Mouse (Mus musculus): ENCODE results near the gene Dgkd.
"Not testable (repeated sequence)": the region's sequence is repeated elsewhere in the genome, so short reads cannot be mapped to it uniquely, and the experiment has no call there.

Gene Dgkd

GRCm38 (mm10) chr1:87852892-87853600 is at the start of gene Dgkd:
TSS of gene Dgkd (plus strand) at chr1:87853287.
- DNase-seq: peak; percentile 83 to 87

- DNase-seq: no peak
Observed at GRCm38 (mm10) chr1:87803576-87803975, 49.5 kb upstream of the Dgkd start, which contains the start of gene Sag. TSS of gene Sag (plus strand) at chr1:87803680.

- DNase-seq: no peak
Observed at GRCm38 (mm10) chr1:87807751-87808150, 45.3 kb upstream of the Dgkd start.

- DNase-seq: no peak
Observed at GRCm38 (mm10) chr1:87811391-87811790, 41.7 kb upstream of the Dgkd start.

- no peak for DNase-seq
Observed at GRCm38 (mm10) chr1:87812061-87812460, 41.0 kb upstream of the Dgkd start.

- DNase-seq: no peak
Observed at GRCm38 (mm10) chr1:87813155-87813554, 39.9 kb upstream of the Dgkd start.

- peak in 1 of 2 experiments; percentile 14 for DNase-seq
Observed at GRCm38 (mm10) chr1:87813681-87814080, 39.4 kb upstream of the Dgkd start.

- no peak for DNase-seq
Observed at GRCm38 (mm10) chr1:87824420-87824995, 28.6 kb upstream of the Dgkd start.

- DNase-seq: no peak
Observed at GRCm38 (mm10) chr1:87825281-87825680, 27.8 kb upstream of the Dgkd start.

- DNase-seq: no peak
Observed at GRCm38 (mm10) chr1:87825991-87826390, 27.1 kb upstream of the Dgkd start.

GRCm38 (mm10) chr1:87826474-87826873 is 26.6 kb upstream of the Dgkd start:
- no peak for DNase-seq

- DNase-seq: not testable (repeated sequence)
Observed at GRCm38 (mm10) chr1:87827476-87827875, 25.6 kb upstream of the Dgkd start.

- peak; percentile 50 to 61 for DNase-seq
Observed at GRCm38 (mm10) chr1:87828185-87828584, 24.9 kb upstream of the Dgkd start.

GRCm38 (mm10) chr1:87828926-87829580 is 24.0 kb upstream of the Dgkd start:
- no peak for DNase-seq

GRCm38 (mm10) chr1:87829621-87830211 is 23.4 kb upstream of the Dgkd start:
- DNase-seq: peak; percentile 20 to 52

- no peak for DNase-seq
Observed at GRCm38 (mm10) chr1:87836453-87836852, 16.6 kb upstream of the Dgkd start.

- DNase-seq: no peak
Observed at GRCm38 (mm10) chr1:87837018-87837417, 16.1 kb upstream of the Dgkd start.

- no peak for DNase-seq
Observed at GRCm38 (mm10) chr1:87840411-87841208, 12.5 kb upstream of the Dgkd start.

GRCm38 (mm10) chr1:87846801-87847474 is 6.1 kb upstream of the Dgkd start:
- peak; percentile 46 to 67 for DNase-seq

- no peak for DNase-seq
Observed at GRCm38 (mm10) chr1:87847475-87848168, 5.5 kb upstream of the Dgkd start.

- DNase-seq: no peak
Observed at GRCm38 (mm10) chr1:87848237-87848996, 4.7 kb upstream of the Dgkd start.

Measured in lung, postnatal 4 days (tissue).